ENCODE assay signal across 9 mouse cellular contexts in the genomic region with DNA sequence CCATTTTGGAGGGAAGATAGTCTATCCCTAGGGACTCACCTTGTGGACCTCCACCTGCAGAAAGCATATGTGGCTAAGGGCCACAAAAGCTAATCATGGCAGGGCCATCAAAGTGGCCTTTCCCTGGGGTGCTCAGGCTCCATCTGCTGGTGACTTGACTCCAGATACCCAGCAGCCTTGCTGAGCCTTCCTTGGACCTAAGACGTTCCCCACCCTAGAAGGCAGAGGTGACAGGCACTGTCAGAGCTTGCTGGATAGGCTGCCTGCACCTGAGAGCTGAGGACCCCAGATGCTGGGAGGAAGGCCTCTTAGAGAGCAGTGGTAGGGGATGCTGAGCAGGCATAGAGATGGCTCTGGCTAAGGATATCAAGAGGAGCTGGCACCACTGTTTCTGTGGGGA. TPM values are rescaled to one million over a fixed set of nuclear protein-coding genes. Genes with fewer than 3 reads are reported as not detected.
DNase-seq lines count a peak whose midpoint lies in the region; ATAC-seq and TF ChIP-seq lines count a peak whose summit lies in the region.
"Had no signal": no experiment of that assay in that cellular context is flagged by ENCODE, and none has a peak within 500 bp of the region (broad histone marks: within the 10 kb centered on the region; RNA-seq: fewer than 3 reads in every experiment).

No protein-coding gene starts in this region.

- TF ChIP-seq CTCF in left cerebral cortex, adult 2 months (IDR thresholded peaks at IDR 0.05) = peak; percentile 27
- peak in 2 of 3 experiments; percentile 36 to 50; a peak in 4 of 6 replicates for TF ChIP-seq CTCF in MEL (IDR thresholded peaks at IDR 0.05 in 2 of 3, conservative IDR thresholded peaks at IDR 0.05 in 1 of 3; ENCODE audit: control insufficient read depth in 1 of 3, insufficient read depth in 1 of 3, low read depth in 2 of 3, low read length in 3 of 3, poor library complexity in 1 of 3, severe bottlenecking in 1 of 3)

- H3K36me3 ChIP-seq in forebrain, embryonic 10.5 days (replicated peaks) = no peaks in the 10 kb centered on the region
- H3K36me3 ChIP-seq in forebrain, embryonic 13.5 days (ENCODE audit: poor library complexity, severe bottlenecking) = no peaks in the 10 kb centered on the region
- H3K36me3 ChIP-seq in MEL (ENCODE audit: control insufficient read depth in 1 of 2, insufficient read depth in 2 of 2, low read length in 2 of 2) = no peaks in the 10 kb centered on the region

- no peak for DNase-seq in forebrain, embryonic 10.5 days (ENCODE audit: extremely low spot score, low spot score)
- no peak for DNase-seq in left cerebral cortex, adult 2 months (ENCODE audit: extremely low spot score in 1 of 2, low spot score in 2 of 2)
- DNase-seq in left cerebral cortex, postnatal 36 days (ENCODE audit: low spot score in 2 of 2) = no peak
- DNase-seq in MEL (ENCODE audit: low read depth, low spot score) = no peak
- no peak for DNase-seq in left cerebral cortex, adult 8-10 months (ENCODE audit: low spot score in 2 of 2)
- DNase-seq in adrenal gland, adult (ENCODE audit: inconsistent age in 2 of 2, low spot score in 1 of 2) = no peak

- H3K79me2 ChIP-seq in MEL (ENCODE audit: control insufficient read depth, insufficient read depth, low read length, poor library complexity) = no peaks in the 10 kb centered on the region

- no peak for ATAC-seq in forebrain, embryonic 13.5 days
- ATAC-seq in megakaryocyte progenitor cell, adult 5-6 weeks (replicated peaks; ENCODE audit: poor library complexity) = peak; percentile 37; the same call in 1 of the 2 replicates

- TF ChIP-seq POLR2A in MEL (IDR thresholded peaks at IDR 0.05; ENCODE audit: control insufficient read depth in 1 of 2, insufficient read depth in 1 of 2, low read depth in 1 of 2, low read length in 2 of 2, poor library complexity in 1 of 2) = no peak

- WGBS in forebrain, embryonic 10.5 days = 47% methylated on average over 1 of the region's 1 CpGs
- 38% methylated on average over 1 of the region's 1 CpGs for WGBS in forebrain, embryonic 13.5 days

- no peak overlapping the region for H3K4me3 ChIP-seq in forebrain, embryonic 10.5 days
- no peak overlapping the region for H3K4me3 ChIP-seq in forebrain, embryonic 13.5 days
- no peak overlapping the region for H3K4me3 ChIP-seq in left cerebral cortex, adult 2 months
- H3K4me3 ChIP-seq in MEL (ENCODE audit: control insufficient read depth in 1 of 2, insufficient read depth in 1 of 2, low read depth in 2 of 2, low read length in 2 of 2) = no peak overlapping the region

- 0 out of 2 replicates have a peak overlapping the region, but pooled peaks have one; percentile 30 for H3K27ac ChIP-seq in forebrain, embryonic 10.5 days
- no peak overlapping the region for H3K27ac ChIP-seq in forebrain, embryonic 13.5 days
- H3K27ac ChIP-seq in left cerebral cortex, adult 2 months = no peak overlapping the region
- H3K27ac ChIP-seq in MEL (ENCODE audit: control insufficient read depth, low read depth, low read length) = no peak overlapping the region
- H3K27ac ChIP-seq: hindbrain, embryonic 14.5 days had no signal

- TF ChIP-seq EP300 in MEL (IDR thresholded peaks at IDR 0.05; ENCODE audit: low read depth in 1 of 2, low read length in 2 of 2) = no peak

- H3K4me2 ChIP-seq in forebrain, embryonic 13.5 days = no peak overlapping the region
- H3K4me2 ChIP-seq: hindbrain, embryonic 14.5 days had no signal

- TF ChIP-seq RAD21 in MEL (IDR thresholded peaks at IDR 0.05; ENCODE audit: low read depth, low read length) = no peak; the same call in 1 of the 2 replicates

- H3K4me1 ChIP-seq in forebrain, embryonic 10.5 days = peaks cover 11% of the 10 kb centered on the region
- H3K4me1 ChIP-seq in forebrain, embryonic 13.5 days = peaks cover 14% of the 10 kb centered on the region
- H3K4me1 ChIP-seq in MEL (ENCODE audit: control insufficient read depth in 1 of 2, insufficient read depth in 2 of 2, low read length in 2 of 2) = no peaks in the 10 kb centered on the region

- intact Hi-C loops in left cerebral cortex, adult 2 months (cut with DNase I) = no loop called here
- intact Hi-C loops in left cerebral cortex, postnatal 36 days (cut with DNase I) = no loop called here

- no peaks in the 10 kb centered on the region for H3K9me3 ChIP-seq in forebrain, embryonic 10.5 days
- H3K9me3 ChIP-seq in forebrain, embryonic 13.5 days (replicated peaks) = no peaks in the 10 kb centered on the region; the same call in 1 of the 2 replicates
- no peaks in the 10 kb centered on the region for H3K9me3 ChIP-seq in MEL (replicated peaks; ENCODE audit: insufficient read depth, low read length)

- H3K27me3 ChIP-seq in forebrain, embryonic 10.5 days (ENCODE audit: poor library complexity, severe bottlenecking) = no peaks in the 10 kb centered on the region
- no peaks in the 10 kb centered on the region for H3K27me3 ChIP-seq in forebrain, embryonic 13.5 days
- peaks cover 4 to 7% of the 10 kb centered on the region in 2 experiments; a peak in 2 of 4 replicates for H3K27me3 ChIP-seq in MEL (ENCODE audit: control insufficient read depth in 1 of 2, insufficient read depth in 2 of 2, low read length in 2 of 2)

- no peak overlapping the region for H3K9ac ChIP-seq in forebrain, embryonic 13.5 days
- no peak overlapping the region for H3K9ac ChIP-seq in MEL (ENCODE audit: control insufficient read depth, low read depth, low read length, poor library complexity, severe bottlenecking)
- H3K9ac ChIP-seq: hindbrain, embryonic 14.5 days had no signal

TF ChIP-seq in MEL, 35 proteins besides CTCF, POLR2A, EP300 and RAD21:
- TF ChIP-seq SMC3 (IDR thresholded peaks at IDR 0.05; ENCODE audit: low read depth, low read length) = peak; percentile 29
- no peak for TF ChIP-seq ZNF384 (IDR thresholded peaks at IDR 0.05; ENCODE audit: low read depth, low read length)

RNA-seq across cellular contexts. Expression of a gene that starts 25.7 kb away (rescaled TPM):
- 73.0 and 75.0 TPM in 2 replicates for polyA plus RNA-seq in forebrain, embryonic 10.5 days (2016; fragmentation: Nextera tagmentation; extraction: Ambion mirVana)
- 95.2 and 104 TPM in 2 replicates for polyA plus RNA-seq in forebrain, embryonic 13.5 days (2015; fragmentation: Nextera tagmentation; extraction: Ambion mirVana)
- total RNA-seq in left cerebral cortex, adult 2 months (2021) = 100 to 1,000 TPM; 137 to 138 TPM
- 100 to 1,000 TPM; 139 to 153 TPM for total RNA-seq in left cerebral cortex, postnatal 36 days (2021)
- 41.6 and 45.0 TPM in 2 replicates for total RNA-seq in MEL (2012; rRNA removed)
- polyA plus RNA-seq in MEL (2012; ENCODE audit: insufficient read depth in 1 of 2, insufficient read length in 2 of 2, low read depth in 1 of 2, low replicate concordance in 2 of 2, missing spikeins in 1 of 2) = 10 to 100 TPM in 1 of 2 experiments, not detected in 1; 74.7 TPM
- total RNA-seq in megakaryocyte progenitor cell, adult 5-6 weeks (2015) = 32.4 and 41.8 TPM in 2 replicates
- 66.7 and 69.5 TPM in 2 replicates for total RNA-seq in megakaryocyte progenitor cell, adult 5-6 weeks (2017)
- 100 to 1,000 TPM; 121 to 171 (median 135) TPM for total RNA-seq in left cerebral cortex, adult 8-10 months (2022)
